Mouse (Mus musculus): ENCODE data around the gene Fdx1l. TPM values are rescaled to one million over a fixed set of nuclear protein-coding genes. Genes with fewer than 3 reads are reported as not detected.

The Fdx1l gene
- total RNA-seq, 4 experiments from 2014 or later = 47.3 to 69.6 (median 59.3) TPM

DNA sequence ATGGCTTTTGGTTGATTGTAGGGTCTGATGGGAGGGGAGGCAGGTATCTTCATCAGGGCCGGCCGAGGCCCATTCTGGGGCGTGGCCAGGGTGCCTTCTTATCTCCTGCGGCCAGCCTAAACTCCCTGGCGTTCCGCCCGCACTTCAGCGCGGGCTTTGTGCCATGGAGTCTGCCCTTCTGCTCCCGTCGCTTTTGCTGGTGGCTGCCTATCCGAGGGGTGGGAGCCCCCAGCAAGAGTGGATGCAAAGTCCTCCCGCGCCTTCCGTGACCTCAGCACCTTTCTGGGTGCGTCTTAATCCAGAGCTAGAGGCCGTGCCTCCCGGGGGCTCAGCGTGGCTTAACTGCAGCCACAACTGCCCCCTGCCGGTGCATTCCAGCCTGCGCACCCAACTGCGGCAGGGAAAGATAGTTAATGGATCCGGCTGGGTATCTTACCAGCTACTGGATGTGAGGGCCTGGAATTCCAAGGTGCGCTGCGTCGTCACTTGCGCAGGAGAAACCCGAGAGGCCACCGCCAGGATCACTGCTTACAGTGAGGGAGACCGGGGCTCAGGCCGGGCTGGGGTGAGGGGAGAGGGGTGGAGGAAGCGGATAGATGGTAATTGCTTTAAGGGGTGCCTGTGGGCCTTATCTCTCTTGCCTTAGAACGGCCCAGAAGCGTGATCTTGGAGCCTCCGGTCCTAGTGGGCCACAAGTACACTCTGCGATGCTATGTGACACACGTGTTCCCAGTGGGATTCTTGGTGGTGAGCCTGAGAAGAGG is 43.9 kb downstream of the Fdx1l start, which contains the start of gene Icam4:
Icam4 (plus strand) TSS at position 83 of the 764 bp plus-strand sequence.
- DNase-seq (ENCODE audit: low spot score in 2 of 2) = peak in 1 of 2 experiments; percentile 73

DNA sequence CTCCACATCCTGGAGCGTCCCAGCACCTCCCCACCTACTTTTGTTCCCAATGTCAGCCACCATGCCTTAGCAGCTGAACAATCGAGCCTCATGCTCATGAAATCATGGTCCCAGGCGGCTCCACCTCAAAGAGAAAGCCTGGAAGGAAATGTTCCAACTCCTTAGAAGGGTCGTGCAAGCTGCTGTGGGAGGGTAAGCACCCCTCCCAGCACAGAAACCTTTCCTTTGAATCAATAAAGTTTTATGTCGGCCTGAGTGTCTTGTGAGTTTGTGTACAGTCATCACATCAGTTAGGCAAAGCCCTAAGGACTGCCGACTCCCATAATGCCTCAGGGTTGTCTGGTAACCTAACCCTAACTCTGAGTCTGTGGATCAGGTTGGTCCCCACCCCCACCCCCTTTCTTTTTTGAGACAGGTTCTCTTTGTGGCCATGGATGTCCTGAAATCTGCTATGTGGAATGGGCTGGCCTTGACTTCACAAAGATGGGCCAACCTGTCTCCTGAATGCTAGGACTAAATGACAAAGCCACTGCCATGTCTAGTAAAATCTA is 44.8 kb downstream of the Fdx1l start:
- DNase-seq (ENCODE audit: low spot score in 2 of 2) = no peak

DNA sequence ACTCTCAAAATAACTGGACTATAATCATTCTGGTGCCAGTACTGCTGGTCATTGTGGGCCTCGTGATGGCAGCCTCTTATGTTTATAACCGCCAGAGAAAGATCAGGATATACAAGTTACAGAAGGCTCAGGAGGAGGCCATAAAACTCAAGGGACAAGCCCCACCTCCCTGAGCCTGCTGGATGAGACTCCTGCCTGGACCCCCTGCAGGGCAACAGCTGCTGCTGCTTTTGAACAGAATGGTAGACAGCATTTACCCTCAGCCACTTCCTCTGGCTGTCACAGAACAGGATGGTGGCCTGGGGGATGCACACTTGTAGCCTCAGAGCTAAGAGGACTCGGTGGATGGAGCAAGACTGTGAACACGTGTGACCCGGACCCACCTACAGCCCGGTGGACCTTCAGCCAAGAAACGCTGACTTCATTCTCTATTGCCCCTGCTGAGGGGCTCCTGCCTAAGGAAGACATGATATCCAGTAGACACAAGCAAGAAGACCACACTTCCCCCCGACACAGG is 45.6 kb downstream of the Fdx1l start:
- DNase-seq (ENCODE audit: low spot score in 2 of 2) = no peak

GRCm38 (mm10) chr9:21026849-21027248 is 46.6 kb downstream of the Fdx1l start:
- DNase-seq (ENCODE audit: low spot score in 2 of 2) = no peak

GRCm38 (mm10) chr9:21025258-21025810 is 48.1 kb downstream of the Fdx1l start:
- no peak for DNase-seq (ENCODE audit: low spot score in 2 of 2)

DNA sequence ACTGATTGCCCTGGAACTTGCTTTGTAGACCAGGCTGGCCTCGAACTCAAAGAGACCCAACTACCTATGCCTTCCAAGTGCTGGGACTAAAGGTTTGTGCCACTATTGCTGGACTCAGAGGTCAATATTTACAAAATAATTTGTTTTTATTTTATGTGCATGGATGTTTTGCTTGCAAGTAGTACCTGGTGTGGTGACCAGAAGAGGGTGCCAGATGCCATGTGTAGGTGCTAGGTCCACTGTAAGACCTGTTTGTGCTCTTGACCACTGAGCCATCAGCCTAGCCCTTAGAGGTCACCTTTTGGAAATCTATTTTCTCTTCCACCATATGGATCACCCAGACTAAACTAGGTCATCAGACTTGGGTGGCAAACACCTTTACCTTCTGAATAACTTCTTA is 50.7 kb downstream of the Fdx1l start:
- no peak for DNase-seq (ENCODE audit: low spot score in 2 of 2)

- DNase-seq (ENCODE audit: low spot score in 2 of 2) = no peak
Observed at GRCm38 (mm10) chr9:21022288-21022687, 51.1 kb downstream of the Fdx1l start.

DNA sequence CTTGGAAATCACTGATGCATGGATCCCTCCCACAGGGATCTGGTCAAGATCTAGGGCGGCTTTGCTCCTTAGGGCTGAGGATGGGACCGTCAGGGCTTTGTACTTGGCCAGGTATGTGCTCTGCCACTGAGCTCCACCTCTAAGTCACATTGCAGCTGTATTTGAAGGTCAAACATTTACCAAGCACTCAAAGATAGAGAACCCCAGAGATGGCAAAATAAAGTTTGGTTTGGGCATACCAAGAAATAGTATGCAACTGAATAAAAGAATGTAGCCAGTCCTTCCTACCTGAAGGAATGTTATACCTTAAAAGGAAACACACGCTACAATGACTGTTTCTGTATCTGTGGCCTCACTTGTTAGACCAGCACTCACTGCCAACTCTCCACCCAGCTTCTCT is 52.1 kb downstream of the Fdx1l start:
- no peak for DNase-seq (ENCODE audit: low spot score in 2 of 2)

DNA sequence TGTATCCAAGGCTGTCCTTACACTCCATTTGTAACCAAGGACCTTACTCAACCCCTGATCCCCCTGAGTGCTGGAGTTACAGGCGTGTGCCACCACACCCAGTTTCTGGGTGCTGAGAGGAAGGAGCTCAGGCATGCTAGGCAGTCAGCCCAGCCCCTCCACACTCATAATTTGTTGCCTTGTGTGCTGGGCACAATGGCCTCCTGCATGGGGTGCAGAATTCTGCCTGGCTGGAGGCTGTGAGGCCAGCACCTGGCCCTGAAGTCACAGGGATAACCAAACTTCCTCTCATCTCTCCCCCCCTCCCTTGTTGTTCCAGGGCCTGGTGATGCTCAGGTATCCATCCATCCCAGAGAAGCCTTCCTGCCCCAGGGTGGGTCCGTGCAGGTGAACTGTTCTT is 54.8 kb downstream of the Fdx1l start:
- DNase-seq (ENCODE audit: low spot score in 2 of 2) = no peak

Small RNA genes lying within 50 kb of the gene (microRNA-seq; reads per million reads assigned to microRNA genes)
- gene Mir1900 (0.25 to 0.32 reads per million in 2 experiments), gene Mir7082 (0.96 to 1.0 reads per million in 2 experiments)

Other genes starting within 250 kb of the Fdx1l start
- gene A230050P20Rik, start 205.0 kb downstream of the Fdx1l start, total RNA-seq (2022) = 10 to 100 TPM; 83.6 to 95.7 (median 90.0) TPM
- 1 to 10 TPM; 6.8 to 8.9 (median 8.5) TPM for gene Angptl6, start 193.9 kb downstream of the Fdx1l start, total RNA-seq (2022)
- 10 to 100 TPM; 21.8 to 28.1 (median 24.6) TPM for gene Ppan, start 185.4 kb downstream of the Fdx1l start, total RNA-seq (2022)
- 100 to 1,000 TPM; 118 to 139 (median 131) TPM for gene Eif3g, start 175.0 kb downstream of the Fdx1l start, total RNA-seq (2022)
- gene Dnmt1, start 113.7 kb downstream of the Fdx1l start, total RNA-seq (2022) = 10 to 100 TPM; 32.9 to 38.4 (median 35.2) TPM
- gene S1pr2, start 96.8 kb downstream of the Fdx1l start, total RNA-seq (2022) = 1 to 10 TPM; 1.3 to 4.4 (median 3.7) TPM
- 10 to 100 TPM; 60.1 to 65.7 (median 61.0) TPM for gene Mrpl4, start 70.9 kb downstream of the Fdx1l start, total RNA-seq (2022)
- 1 to 10 TPM; 2.8 to 9.8 (median 6.3) TPM for gene Icam1, start 57.6 kb downstream of the Fdx1l start, total RNA-seq (2022)
- 1 to 10 TPM in 3 of 4 experiments, under 1 TPM in 1; 0.49 to 1.8 (median 1.4) TPM for gene Icam4, start 44.2 kb downstream of the Fdx1l start, total RNA-seq (2022)
- 100 to 1,000 TPM; 302 to 315 (median 304) TPM for gene Icam5, start 41.5 kb downstream of the Fdx1l start, total RNA-seq (2022)
- gene Zglp1, start 6.5 kb downstream of the Fdx1l start, total RNA-seq (2022) = 1 to 10 TPM in 1 of 4 experiments, under 1 TPM in 1, not detected in 2; 0.87 to 1.1 TPM
- gene Gm49373, start 518 bp downstream of the Fdx1l start, total RNA-seq (2022) = 1 to 10 TPM; 1.2 to 2.3 (median 2.2) TPM
- 1 to 10 TPM; 2.7 to 5.4 (median 4.0) TPM for gene Gm38431, start 18.4 kb upstream of the Fdx1l start, total RNA-seq (2022)
- gene Raver1, start 18.4 kb upstream of the Fdx1l start, total RNA-seq (2022) = 10 to 100 TPM; 26.7 to 35.4 (median 31.6) TPM
- 10 to 100 TPM; 17.1 to 20.7 (median 18.7) TPM for gene Tyk2, start 57.6 kb upstream of the Fdx1l start, total RNA-seq (2022)
- gene Cdc37, start 76.4 kb upstream of the Fdx1l start, total RNA-seq (2022) = 100 to 1,000 TPM; 116 to 151 (median 131) TPM
- gene Pde4a, start 92.1 kb upstream of the Fdx1l start, total RNA-seq (2022) = 10 to 100 TPM; 86.6 to 99.1 (median 93.6) TPM
- gene Keap1, start 165.7 kb upstream of the Fdx1l start, total RNA-seq (2022) = 10 to 100 TPM; 52.8 to 60.0 (median 56.6) TPM
- gene S1pr5, start 174.8 kb upstream of the Fdx1l start, total RNA-seq (2022) = 10 to 100 TPM; 11.3 to 19.1 (median 14.6) TPM
- gene Atg4d, start 191.7 kb upstream of the Fdx1l start, total RNA-seq (2022) = 10 to 100 TPM; 37.3 to 45.0 (median 38.1) TPM
- gene Kri1, start 214.4 kb upstream of the Fdx1l start, total RNA-seq (2022) = 10 to 100 TPM; 43.2 to 48.9 (median 44.5) TPM
- gene Cdkn2d, start 217.8 kb upstream of the Fdx1l start, total RNA-seq (2022) = 10 to 100 TPM; 48.8 to 61.6 (median 55.9) TPM
- gene Ap1m2, start 238.7 kb upstream of the Fdx1l start, total RNA-seq (2022) = 1 to 10 TPM in 3 of 4 experiments, under 1 TPM in 1; 0.35 to 2.0 (median 1.6) TPM
- gene Slc44a2, start 247.1 kb upstream of the Fdx1l start, total RNA-seq (2022) = 10 to 100 TPM; 55.2 to 74.2 (median 64.7) TPM